Mouse (Mus musculus) embryonic facial prominence, embryonic 13.5 days (tissue): ENCODE measurements at regions not wholly inside any gene's neighbourhood (a gene's known extent, or its start where the extent isn't known, plus 50 kb on each side); places are given as distances from the start of the nearest gene placed in this dataset.

Experiments used
- ATAC-seq: fragments of 200-750 bp; cut with Nextera tagmentation; 2 replicates; pipeline ENCODE4 v1.8.0; 2017; ENCODE audit warnings: low read depth; ENCODE audit not compliant: insufficient number of reproducible peaks, insufficient read depth, low FRiP score, low TSS enrichment
- H3K27ac ChIP-seq: fragments of 300-500 bp; sonication (generic); 2 replicates; pipeline ENCODE4 v1.5.1; 2015; ENCODE audit warnings: moderate library complexity, mild to moderate bottlenecking, inconsistent platforms
- H3K27me3 ChIP-seq: fragments of 300-500 bp; sonication (generic); 2 replicates; pipeline ENCODE4 v1.6.1; 2015; ENCODE audit warnings: mild to moderate bottlenecking, inconsistent platforms
- H3K36me3 ChIP-seq: fragments of 300-500 bp; sonication (generic); 2 replicates; pipeline ENCODE4 v1.6.1; 2015; ENCODE audit warnings: mild to moderate bottlenecking, inconsistent platforms
- H3K4me1 ChIP-seq: fragments of 300-500 bp; sonication (generic); 2 replicates; pipeline ENCODE4 v1.6.1; 2015; ENCODE audit warnings: inconsistent platforms
- H3K4me2 ChIP-seq: fragments of 300-500 bp; sonication (generic); 2 replicates; pipeline ENCODE4 v1.6.1; 2015; ENCODE audit warnings: moderate library complexity, mild to moderate bottlenecking, inconsistent platforms
- H3K4me3 ChIP-seq: fragments of 300-500 bp; sonication (generic); 2 replicates; pipeline ENCODE4 v1.5.1; 2015; ENCODE audit warnings: mild to moderate bottlenecking, inconsistent platforms
- H3K9ac ChIP-seq: fragments of 300-500 bp; sonication (generic); 2 replicates; pipeline ENCODE4 v1.6.1; 2015; ENCODE audit warnings: mild to moderate bottlenecking, inconsistent platforms
- H3K9me3 ChIP-seq: fragments of 300-500 bp; sonication (generic); 2 replicates; pipeline ENCODE4 v1.6.1; 2016; ENCODE audit warnings: inconsistent platforms
- WGBS: fragments of 180-500 bp; shearing (Covaris S2); methylation state at CpG from one replicate; pipeline ENCODE4 v1.1.7; 2015; ENCODE audit warnings: mixed read lengths; 5-methylcytosine and 5-hydroxymethylcytosine counted together

GRCm38 (mm10) chr9:116267411-116267810 lies 92.3 kb upstream of the Tgfbr2 start:
- Histone ChIP-seq H3K9me3 (no peaks in the 10 kb centered on the region), H3K4me3 (no peak overlapping the region), H3K27ac (no peak overlapping the region), H3K4me1 (no peaks in the 10 kb centered on the region), H3K9ac (no peak overlapping the region), H3K36me3 (no peaks in the 10 kb centered on the region), H3K4me2 (no peak overlapping the region), H3K27me3 (no peaks in the 10 kb centered on the region)
- 82% methylated on average over 4 of the region's 4 CpGs for WGBS
- ATAC-seq = no peak

GRCm38 (mm10) chr9:116263833-116264232 lies 88.7 kb upstream of the Tgfbr2 start:
- Histone ChIP-seq H3K4me3 (no peak overlapping the region), H3K27me3 (no peaks in the 10 kb centered on the region), H3K9me3 (no peaks in the 10 kb centered on the region), H3K27ac (no peak overlapping the region), H3K9ac (no peak overlapping the region), H3K36me3 (no peaks in the 10 kb centered on the region), H3K4me1 (0 out of 2 replicates have a peak, but pooled peaks cover 3% of the 10 kb centered on the region), H3K4me2 (no peak overlapping the region)
- 61% methylated on average over 7 of the region's 7 CpGs for WGBS
- no peak; the same call in 1 of the 2 replicates for ATAC-seq

GRCm38 (mm10) chr9:116259569-116259968 lies 84.4 kb upstream of the Tgfbr2 start:
- no peak overlapping the region for H3K9ac ChIP-seq
- peaks cover 3% of the 10 kb centered on the region; the same call in 1 of the 2 replicates for H3K9me3 ChIP-seq
- no peak overlapping the region for H3K4me3 ChIP-seq
- no peaks in the 10 kb centered on the region for H3K27me3 ChIP-seq
- no peak overlapping the region for H3K27ac ChIP-seq
- no peaks in the 10 kb centered on the region for H3K36me3 ChIP-seq
- no peak for ATAC-seq
- WGBS = 79% methylated on average over 10 of the region's 10 CpGs
- 0 out of 2 replicates have a peak, but pooled peaks cover 3% of the 10 kb centered on the region for H3K4me1 ChIP-seq
- H3K4me2 ChIP-seq = no peak overlapping the region

- 32% methylated on average over 15 of the region's 15 CpGs for WGBS
- Histone ChIP-seq H3K27ac (peak overlapping the region; percentile 48), H3K36me3 (no peaks in the 10 kb centered on the region), H3K4me3 (no peak overlapping the region), H3K27me3 (no peaks in the 10 kb centered on the region), H3K9ac (peak overlapping the region; percentile 52; the same call in 1 of the 2 replicates), H3K4me1 (peaks cover 11% of the 10 kb centered on the region; the same call in 1 of the 2 replicates), H3K9me3 (peaks cover 3% of the 10 kb centered on the region; the same call in 1 of the 2 replicates), H3K4me2 (peak overlapping the region; percentile 16; the same call in 1 of the 2 replicates)
- no peak for ATAC-seq
These were observed 78.4 kb upstream of the Tgfbr2 start for GRCm38 (mm10) chr9:116253546-116253945.

- peak overlapping the region; percentile 16; the same call in 1 of the 2 replicates for H3K9ac ChIP-seq
- no peak overlapping the region for H3K4me2 ChIP-seq
- 0 out of 2 replicates have a peak overlapping the region, but pooled peaks have one; percentile 48 for H3K27ac ChIP-seq
- 75% methylated on average over 8 of the region's 8 CpGs for WGBS
- no peak overlapping the region for H3K4me3 ChIP-seq
- H3K27me3 ChIP-seq = no peaks in the 10 kb centered on the region
- ATAC-seq = no peak
- no peaks in the 10 kb centered on the region for H3K36me3 ChIP-seq
- H3K9me3 ChIP-seq = peaks cover 3% of the 10 kb centered on the region; the same call in 1 of the 2 replicates
- peaks cover 11% of the 10 kb centered on the region; the same call in 1 of the 2 replicates for H3K4me1 ChIP-seq
These were observed 77.6 kb upstream of the Tgfbr2 start for GRCm38 (mm10) chr9:116252788-116253187.

- Histone ChIP-seq H3K9me3 (no peaks in the 10 kb centered on the region), H3K9ac (no peak overlapping the region), H3K4me1 (peaks cover 11% of the 10 kb centered on the region; the same call in 1 of the 2 replicates), H3K4me2 (no peak overlapping the region), H3K4me3 (no peak overlapping the region), H3K36me3 (no peaks in the 10 kb centered on the region), H3K27me3 (no peaks in the 10 kb centered on the region), H3K27ac (no peak overlapping the region)
- WGBS = 84% methylated on average over 2 of the region's 2 CpGs
- ATAC-seq = no peak
These were observed 74.6 kb upstream of the Tgfbr2 start for GRCm38 (mm10) chr9:116249791-116250190.

GRCm38 (mm10) chr9:116245136-116245535 lies 70.0 kb upstream of the Tgfbr2 start:
- ATAC-seq = no peak
- H3K4me1 ChIP-seq = peaks cover 4% of the 10 kb centered on the region; the same call in 1 of the 2 replicates
- no peaks in the 10 kb centered on the region for H3K9me3 ChIP-seq
- H3K36me3 ChIP-seq = no peaks in the 10 kb centered on the region
- no peaks in the 10 kb centered on the region for H3K27me3 ChIP-seq
- no peak overlapping the region for H3K9ac ChIP-seq
- WGBS = 85% methylated on average over 5 of the region's 5 CpGs
- H3K4me3 ChIP-seq = no peak overlapping the region
- H3K27ac ChIP-seq = no peak overlapping the region
- H3K4me2 ChIP-seq = no peak overlapping the region

- H3K9ac ChIP-seq = no peak overlapping the region
- H3K36me3 ChIP-seq = no peaks in the 10 kb centered on the region
- no peak for ATAC-seq
- 78% methylated on average over 1 of the region's 1 CpGs for WGBS
- H3K4me3 ChIP-seq = no peak overlapping the region
- no peaks in the 10 kb centered on the region for H3K27me3 ChIP-seq
- no peak overlapping the region for H3K27ac ChIP-seq
- no peaks in the 10 kb centered on the region for H3K9me3 ChIP-seq
- no peak overlapping the region for H3K4me2 ChIP-seq
- H3K4me1 ChIP-seq = peaks cover 4% of the 10 kb centered on the region; the same call in 1 of the 2 replicates
These were observed 69.4 kb upstream of the Tgfbr2 start for GRCm38 (mm10) chr9:116244619-116244899.

- Histone ChIP-seq H3K9me3 (no peaks in the 10 kb centered on the region), H3K4me3 (no peak overlapping the region), H3K4me2 (no peak overlapping the region), H3K4me1 (peaks cover 4% of the 10 kb centered on the region; the same call in 1 of the 2 replicates), H3K9ac (no peak overlapping the region), H3K36me3 (no peaks in the 10 kb centered on the region), H3K27me3 (no peaks in the 10 kb centered on the region), H3K27ac (no peak overlapping the region)
- ATAC-seq = no peak
- 81% methylated on average over 8 of the region's 8 CpGs for WGBS
These were observed 68.8 kb upstream of the Tgfbr2 start for GRCm38 (mm10) chr9:116243775-116244618.

GRCm38 (mm10) chr9:116241933-116242526 lies 66.9 kb upstream of the Tgfbr2 start:
- WGBS = 82% methylated on average over 5 of the region's 5 CpGs
- Histone ChIP-seq H3K9ac (no peak overlapping the region), H3K36me3 (no peaks in the 10 kb centered on the region), H3K27me3 (no peaks in the 10 kb centered on the region), H3K4me3 (no peak overlapping the region), H3K9me3 (no peaks in the 10 kb centered on the region), H3K4me1 (peaks cover 4% of the 10 kb centered on the region; the same call in 1 of the 2 replicates), H3K4me2 (no peak overlapping the region), H3K27ac (no peak overlapping the region)
- ATAC-seq = no peak

- Histone ChIP-seq H3K4me3 (no peak overlapping the region), H3K27me3 (no peaks in the 10 kb centered on the region), H3K27ac (no peak overlapping the region), H3K9ac (no peak overlapping the region), H3K36me3 (no peaks in the 10 kb centered on the region), H3K9me3 (no peaks in the 10 kb centered on the region), H3K4me2 (no peak overlapping the region), H3K4me1 (peaks cover 4% of the 10 kb centered on the region; the same call in 1 of the 2 replicates)
- no peak for ATAC-seq
- 91% methylated on average over 10 of the region's 10 CpGs for WGBS
These were observed 66.1 kb upstream of the Tgfbr2 start for GRCm38 (mm10) chr9:116241290-116241689.

- Histone ChIP-seq H3K4me3 (no peak overlapping the region), H3K9ac (no peak overlapping the region), H3K9me3 (no peaks in the 10 kb centered on the region), H3K36me3 (no peaks in the 10 kb centered on the region), H3K4me1 (peaks cover 9% of the 10 kb centered on the region), H3K4me2 (no peak overlapping the region), H3K27me3 (no peaks in the 10 kb centered on the region), H3K27ac (no peak overlapping the region)
- ATAC-seq = no peak
These were observed 61.7 kb upstream of the Tgfbr2 start for GRCm38 (mm10) chr9:116236836-116237235.
